Mouse (Mus musculus): Measurements from ENCODE around the gene Slc24a4.
A peak's percentile ranks its signal among the peaks of the same experiment; 100 is the strongest.
"Not testable (repeated sequence)": the region's sequence is repeated elsewhere in the genome, so short reads cannot be mapped to it uniquely, and the experiment has no call there.

Slc24a4 gene

DNA sequence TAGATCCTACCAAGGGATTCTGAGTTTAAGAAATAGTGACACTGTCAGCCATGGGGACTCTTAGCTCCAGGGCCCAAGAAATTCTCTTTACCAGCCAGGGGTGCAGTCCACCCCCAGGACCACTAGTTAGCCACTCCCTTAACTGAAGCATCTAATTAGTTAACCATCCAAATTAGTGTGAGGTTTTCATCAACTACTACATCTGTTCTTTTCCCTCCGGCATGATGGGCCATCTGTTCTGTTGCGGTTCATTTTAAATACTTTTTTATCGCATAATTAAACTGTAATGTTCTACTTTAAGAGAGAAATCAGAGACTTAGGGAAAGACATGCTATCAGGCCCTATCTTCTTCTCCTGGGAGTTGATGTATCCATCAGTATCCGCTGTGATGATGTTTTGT is 121.8 kb downstream of the Slc24a4 start:
- DNase-seq (ENCODE audit: low read depth, low spot score), result no peak

DNA sequence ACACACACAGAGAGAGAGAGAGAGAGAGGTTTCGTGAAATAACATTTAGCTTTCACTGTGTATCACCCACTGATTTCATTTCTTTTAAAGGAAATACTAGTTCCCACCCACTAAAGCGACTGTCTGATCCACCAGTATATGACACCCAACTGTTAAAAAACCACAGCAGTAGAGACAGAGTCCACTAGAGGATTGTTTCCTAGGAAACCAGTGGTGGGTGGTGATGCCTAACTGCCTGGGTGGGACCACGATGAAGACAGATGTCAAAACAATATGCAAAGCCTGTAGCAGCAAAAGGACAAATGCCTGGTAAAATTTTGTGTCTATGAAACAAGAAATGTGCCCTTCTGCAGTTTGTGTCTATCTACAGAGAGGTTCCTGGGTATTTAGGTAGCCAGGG is 122.5 kb downstream of the Slc24a4 start:
- no peak for DNase-seq (ENCODE audit: low read depth, low spot score)

DNA sequence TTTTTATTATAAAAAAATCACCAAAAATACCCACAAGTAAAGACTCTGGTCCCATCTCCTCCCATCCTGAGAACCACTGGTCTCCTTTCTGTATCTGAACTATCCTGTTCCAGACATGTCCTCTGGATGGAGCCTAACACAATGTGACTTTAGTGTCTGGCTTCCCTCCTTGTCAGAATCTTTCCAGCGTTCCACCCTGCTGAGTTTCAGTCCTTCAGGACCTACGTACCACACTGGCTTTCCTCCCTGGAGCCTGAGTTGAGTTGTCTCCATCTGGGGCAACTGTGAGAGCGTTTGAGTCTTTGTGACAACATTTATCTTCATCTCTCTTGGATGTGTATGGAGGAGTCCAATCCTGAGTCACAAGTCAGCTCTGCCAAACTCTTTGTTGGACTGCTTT is 123.5 kb downstream of the Slc24a4 start:
- no peak for DNase-seq (ENCODE audit: low read depth, low spot score)

DNA sequence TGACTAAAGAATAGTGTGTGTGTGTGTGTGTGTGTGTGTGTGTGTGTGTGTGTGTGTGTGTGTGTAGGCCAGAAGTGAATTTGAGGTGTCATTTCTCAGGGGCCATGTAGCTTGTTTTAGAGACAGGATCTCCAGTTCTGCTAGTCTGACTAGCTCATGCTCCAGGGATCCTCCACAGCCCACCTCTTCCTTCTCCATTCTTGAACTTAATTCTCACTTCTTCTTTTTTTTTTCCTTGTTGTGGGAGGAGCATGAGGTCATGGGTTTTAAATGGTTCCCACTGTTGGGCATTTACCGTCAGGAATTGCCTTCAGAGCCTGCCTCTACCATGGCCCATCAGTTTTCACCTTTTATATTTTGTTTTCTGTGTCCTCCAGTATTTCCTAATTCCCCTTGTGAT is 124.0 kb downstream of the Slc24a4 start:
- DNase-seq (ENCODE audit: low read depth, low spot score), result no peak

DNA sequence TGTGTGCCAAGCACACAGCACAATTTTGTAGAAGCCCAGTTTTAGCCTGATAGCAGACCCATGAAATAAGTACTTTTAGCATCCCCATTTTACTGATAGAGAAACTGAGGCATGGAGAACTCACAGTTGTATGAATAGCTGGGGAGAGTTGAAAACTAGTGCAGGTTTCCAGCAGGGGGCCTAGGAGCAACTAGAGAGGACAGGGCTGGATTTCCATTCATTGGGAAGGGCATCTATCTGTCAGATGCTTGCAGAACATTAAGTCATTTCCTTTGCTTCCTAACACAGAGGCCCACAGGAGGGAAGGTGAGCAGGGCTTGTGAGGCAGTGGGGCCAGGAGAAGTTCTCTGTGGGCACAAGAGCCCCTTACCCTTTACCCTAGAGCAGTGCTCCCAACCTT is 126.5 kb downstream of the Slc24a4 start:
- DNase-seq (ENCODE audit: low read depth, low spot score), result no peak

DNA sequence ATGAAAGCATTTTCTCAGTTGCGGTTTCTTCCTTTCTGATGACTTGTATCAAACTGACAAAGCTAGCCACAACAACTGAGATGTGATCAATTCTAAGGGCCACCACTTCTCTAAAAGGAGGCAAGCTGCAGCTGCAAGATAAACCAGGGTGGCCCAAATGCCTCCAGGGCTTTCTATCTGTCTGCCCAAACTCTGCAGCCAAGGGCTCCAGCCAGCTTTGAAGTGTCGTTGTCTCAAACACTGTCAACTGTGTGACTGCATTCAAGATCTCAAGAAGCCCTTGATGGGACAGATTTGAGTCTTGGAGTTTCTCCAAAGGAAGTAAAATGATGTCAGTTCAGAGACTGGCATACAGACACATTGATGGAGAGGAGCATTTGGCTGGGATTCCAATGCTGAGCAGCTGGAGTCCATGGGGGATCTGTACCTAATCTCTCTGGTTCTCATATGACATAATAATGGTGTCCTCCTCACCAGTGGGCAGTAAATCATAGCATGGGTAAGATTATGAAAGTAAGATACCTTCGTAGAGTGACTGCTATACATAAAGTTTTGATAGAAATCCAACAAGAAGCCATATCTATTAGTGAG is 130.1 kb downstream of the Slc24a4 start:
- DNase-seq (ENCODE audit: low read depth, low spot score), result no peak

DNA sequence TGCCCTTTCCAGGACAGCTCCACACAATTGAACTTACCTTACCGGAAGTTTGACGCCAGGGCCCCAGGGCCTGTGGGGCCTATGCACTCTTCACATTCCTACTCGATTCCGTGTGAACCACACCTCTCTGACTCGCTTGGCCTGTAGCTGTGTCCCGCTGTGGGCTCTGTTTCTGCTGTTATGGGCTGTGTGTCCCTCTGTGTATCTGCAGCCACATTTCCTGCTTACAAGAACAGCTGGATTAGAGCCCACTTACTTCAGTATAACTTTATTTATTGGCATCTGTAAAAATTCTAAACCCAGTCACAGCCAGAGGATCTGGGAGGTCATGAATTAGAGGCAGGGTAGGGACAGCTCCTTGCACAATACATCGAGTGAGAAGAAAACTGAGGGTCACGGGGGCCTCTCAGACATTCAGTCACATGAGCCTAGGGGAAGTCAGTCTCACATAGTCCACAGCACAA is 133.4 kb downstream of the Slc24a4 start:
- DNase-seq (ENCODE audit: low read depth, low spot score), result no peak

DNA sequence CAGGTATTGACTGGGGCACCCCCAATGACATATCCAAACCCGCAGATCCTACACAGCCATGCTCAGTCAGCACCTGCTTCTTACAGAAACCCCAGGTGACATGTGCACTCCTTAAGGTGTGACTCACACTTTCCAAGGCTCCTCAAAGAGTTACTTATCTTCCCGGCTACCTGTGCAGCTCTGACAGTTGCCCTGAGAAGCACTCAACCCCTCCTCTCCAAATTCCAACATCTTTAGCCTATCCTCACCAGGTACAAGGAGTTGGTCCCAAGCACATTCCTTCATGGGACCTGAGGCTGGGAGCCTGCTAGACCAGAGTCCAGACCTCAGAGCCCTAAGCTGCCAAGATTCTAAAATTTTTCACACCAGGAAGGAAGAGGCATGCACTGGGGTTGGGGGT is 134.3 kb downstream of the Slc24a4 start:
- no peak for DNase-seq (ENCODE audit: low read depth, low spot score)

DNA sequence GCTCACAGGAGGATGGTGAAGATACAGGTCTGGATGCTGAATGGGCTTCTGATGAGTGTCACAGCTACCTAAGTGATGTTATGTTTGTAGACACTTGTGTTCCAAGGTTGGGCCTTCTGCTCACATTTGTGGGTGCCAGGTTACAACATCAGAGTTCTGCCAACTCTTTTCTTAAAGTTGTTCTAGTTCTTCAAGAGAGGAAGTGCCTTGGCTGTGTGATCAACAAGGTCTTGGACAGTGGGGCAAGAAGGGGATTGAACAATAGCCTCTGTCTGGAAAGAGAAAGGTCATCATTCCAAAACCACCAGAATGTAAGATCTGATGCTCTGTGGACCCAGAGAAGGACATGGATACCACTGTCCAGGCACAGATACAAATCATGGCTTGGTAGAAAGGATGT is 134.7 kb downstream of the Slc24a4 start:
- no peak for DNase-seq (ENCODE audit: low read depth, low spot score)

DNA sequence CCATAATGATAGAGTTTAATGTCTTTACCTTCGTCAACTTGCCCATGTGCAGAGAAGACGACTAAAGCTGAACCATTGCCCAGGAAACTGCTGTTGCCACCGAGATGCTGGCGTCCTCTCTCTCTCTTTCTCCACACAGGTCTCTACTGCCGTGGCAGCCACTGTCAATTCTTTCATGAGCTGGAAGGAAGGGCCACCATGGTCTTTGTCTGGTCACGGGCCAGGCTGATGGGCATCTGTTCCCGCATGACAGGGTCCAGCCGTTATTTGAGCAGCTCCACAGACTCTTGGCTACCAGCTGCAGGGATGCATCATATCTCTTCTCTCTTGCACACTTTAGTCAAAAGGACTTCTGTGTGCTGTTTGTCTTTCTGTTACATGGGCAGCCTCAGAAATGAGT is 137.9 kb downstream of the Slc24a4 start:
- no peak for DNase-seq (ENCODE audit: low read depth, low spot score)

DNA sequence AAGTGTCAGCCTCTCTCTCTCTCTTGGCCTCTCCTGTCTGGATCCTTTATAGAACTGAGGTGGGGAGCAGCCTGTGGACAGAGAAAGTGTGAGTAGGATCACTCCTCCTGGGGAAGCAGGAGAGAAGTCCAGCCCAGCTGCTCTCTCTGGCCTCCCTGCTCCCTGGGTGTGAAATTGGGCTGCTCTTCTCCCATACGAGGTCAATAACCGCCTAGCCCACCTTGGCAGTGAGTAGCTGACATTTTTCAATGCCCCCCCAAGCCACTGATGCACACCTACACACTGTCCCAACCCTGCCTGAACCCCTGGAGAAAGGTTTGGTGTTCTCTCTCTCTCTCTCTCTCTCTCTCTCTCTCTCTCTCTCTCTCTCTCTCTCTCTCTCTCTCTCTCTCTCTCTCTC is 140.6 kb downstream of the Slc24a4 start:
- no peak for DNase-seq (ENCODE audit: low read depth, low spot score)

DNA sequence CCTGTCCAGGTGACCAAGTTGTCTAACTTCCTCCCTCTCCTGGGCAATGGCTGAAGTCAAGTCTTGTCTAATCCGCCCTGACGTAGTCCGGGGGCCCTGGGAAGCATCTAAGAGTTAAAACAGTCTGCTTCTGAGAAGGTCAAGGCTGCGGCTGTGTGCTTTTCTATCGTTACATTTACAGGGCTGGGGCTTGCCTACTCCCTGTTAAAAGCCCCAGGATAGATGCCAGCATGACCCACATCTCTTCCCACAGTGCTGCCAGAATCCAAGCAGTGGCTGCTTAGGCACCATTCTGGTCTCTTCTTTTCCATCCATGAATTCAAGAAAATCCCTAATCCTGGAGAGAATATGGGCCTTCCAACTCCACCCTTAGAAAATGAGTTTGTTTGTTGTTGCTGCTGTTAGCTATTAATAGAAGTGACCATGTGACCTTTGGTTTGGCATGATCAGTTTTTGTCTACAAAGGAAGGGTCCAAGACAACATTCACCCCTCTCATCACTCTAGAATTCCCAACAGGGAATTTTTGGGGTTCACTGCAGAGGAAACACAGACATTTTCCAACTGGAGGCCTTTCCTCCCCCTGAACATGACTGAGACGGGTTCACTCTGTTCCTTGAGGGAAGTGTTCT is 142.4 kb downstream of the Slc24a4 start:
- DNase-seq (ENCODE audit: low read depth, low spot score), result no peak

DNA sequence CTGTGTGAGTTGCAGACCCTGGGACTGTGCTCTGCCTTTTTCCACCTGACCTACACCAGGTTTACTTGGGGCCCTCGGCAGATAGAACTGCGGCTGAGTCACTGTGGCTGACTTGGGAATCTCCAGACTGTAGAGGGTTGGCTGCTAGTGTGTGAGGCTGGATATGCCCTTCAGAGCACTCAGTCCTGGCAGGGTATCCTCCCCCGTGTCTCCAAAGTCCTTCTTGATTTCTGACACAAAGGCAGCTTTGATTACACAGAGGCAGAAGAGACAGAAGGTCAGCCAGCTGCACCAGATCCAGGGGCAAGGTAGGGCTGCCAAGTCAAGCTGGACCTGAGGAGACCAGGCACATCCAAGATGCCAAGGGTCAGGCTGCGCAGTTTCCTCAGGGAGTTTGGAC is 142.9 kb downstream of the Slc24a4 start:
- DNase-seq (ENCODE audit: low read depth, low spot score), result no peak

DNA sequence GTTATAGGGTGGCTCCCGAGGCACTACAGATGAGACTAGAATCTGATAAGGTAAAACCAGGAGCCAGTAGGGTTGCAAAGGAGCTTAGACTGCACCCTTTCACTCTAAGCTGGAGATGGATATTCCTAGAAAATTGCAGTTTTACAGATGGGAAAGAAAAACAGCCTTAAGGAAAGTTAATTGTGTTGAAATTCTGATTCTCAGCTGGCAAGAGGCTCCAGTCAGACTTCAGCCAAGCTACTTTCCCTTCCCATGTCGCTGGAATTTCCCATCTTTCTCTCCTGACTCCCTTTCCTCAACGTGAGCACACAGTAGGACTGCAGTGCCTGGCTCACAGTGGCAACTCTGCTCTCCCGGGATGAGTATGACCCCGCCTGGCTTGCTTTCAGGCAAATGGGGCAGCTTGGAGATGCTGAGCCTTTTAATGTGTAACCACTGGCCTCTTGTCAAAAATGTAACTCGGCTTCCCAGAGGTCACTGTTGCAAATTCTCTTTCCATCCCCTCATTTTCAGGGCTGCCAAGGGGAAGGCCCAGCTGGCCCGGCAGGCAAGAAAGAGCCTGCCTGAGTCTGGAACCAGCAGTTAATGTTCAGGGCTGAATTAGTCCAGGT is 147.4 kb downstream of the Slc24a4 start:
- DNase-seq (ENCODE audit: low read depth, low spot score), result no peak

DNA sequence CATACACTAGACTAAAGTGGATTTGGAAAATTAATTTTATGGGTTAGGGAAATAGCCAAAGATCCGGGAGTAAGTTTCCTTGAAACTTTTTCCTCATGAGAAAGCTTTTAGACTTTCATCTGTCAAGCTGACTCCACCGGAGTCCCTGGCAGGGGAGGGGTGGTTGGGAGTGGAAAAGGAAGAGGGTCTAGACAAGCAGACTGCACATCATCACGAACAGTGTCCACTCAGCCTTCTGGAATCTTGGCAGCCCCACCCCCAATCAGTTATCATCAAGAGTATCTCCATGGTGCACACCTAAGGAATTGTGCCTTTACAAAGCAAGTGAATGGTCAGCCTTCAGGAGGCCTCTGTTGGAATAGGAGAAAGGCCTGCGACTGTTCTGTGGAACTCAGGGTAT is 151.8 kb downstream of the Slc24a4 start:
- not testable (repeated sequence) for DNase-seq (ENCODE audit: low read depth, low spot score)

DNA sequence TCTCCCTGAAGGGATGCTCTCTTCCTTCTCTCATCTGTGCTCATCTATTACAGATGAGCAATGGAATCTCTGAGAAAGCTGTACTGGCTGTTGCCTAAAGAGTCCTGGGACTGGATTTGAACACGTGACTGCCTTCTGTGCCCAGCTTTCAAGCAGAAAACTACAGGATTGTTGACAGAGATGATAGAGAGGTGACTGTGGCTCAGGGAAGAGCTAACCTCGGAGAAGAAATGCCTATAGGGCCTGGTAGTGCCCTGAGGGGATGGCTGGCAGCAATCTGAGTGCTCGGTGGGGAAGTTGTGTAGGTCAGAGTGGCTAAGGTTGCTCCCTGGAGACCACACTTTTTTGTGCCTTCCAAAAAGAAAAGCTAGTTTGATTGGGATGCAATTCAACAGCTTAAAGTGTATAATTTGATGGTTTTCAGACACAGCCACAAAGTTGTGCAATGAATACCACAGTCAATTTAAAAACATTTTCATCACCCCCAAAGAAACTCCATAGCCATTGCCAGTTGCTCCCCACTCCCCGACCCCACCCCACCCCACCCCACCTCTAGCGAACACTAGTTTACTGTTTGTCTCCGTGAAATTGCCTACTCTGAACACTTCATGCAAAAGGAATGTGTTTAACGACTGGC is 152.5 kb downstream of the Slc24a4 start:
- no peak for DNase-seq (ENCODE audit: low read depth, low spot score)

DNA sequence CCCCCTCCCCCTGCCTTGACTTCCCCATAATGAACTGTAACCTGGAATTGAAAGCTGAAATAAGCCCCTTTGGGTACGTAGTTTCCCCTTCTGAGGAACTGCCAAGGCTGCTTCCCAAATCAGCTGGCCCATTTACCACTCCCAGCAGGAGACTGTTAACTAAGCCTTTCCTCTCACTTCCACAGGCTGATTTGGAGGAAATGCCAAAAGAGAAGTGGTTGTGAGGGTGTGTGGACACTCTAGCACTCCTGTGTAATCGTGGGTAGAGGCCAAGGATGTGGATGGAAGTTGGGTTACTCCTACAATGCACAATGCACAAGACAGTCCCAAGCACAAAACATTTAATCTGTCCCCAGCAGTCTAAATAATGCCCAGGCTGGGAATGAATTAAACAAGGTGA is 153.6 kb downstream of the Slc24a4 start:
- no peak for DNase-seq (ENCODE audit: low read depth, low spot score)

DNA sequence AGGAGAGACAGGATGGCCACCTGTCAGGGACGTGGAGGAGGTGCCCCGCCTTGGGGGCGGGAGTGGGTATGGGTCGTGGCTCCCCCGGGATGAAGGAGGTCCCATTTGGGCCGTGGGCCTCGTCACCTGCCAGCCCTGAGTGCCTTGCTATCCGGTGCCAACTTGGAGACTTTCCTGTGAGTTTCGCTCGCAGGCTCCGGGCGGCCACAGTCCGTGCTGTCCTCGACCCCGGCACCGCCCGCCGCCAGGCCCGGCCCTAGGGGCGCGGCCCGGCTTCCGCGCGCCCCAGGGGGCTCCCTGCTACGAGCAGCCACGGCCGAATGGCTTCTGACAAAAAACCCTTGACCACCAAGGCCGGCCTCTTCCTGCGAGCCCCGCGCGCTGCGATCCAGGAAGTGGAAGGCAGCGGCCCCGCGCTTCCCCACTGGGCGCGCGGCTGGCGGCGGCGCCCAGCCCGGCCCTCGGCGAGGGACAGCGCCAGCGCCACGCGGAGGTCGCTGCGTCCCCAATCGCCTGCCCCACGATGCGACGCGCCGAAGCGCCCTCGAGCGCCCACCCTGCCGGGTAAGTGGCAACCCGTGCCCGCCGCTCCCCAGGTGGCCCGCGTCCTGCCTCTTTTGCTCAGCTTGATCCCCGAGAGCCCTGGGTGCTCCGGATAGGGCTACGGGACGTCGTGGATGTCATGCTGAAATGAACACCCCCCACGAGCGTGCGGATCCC is 154.4 kb downstream of the Slc24a4 start, which contains the start of gene Rin3:
TSS of gene Rin3 (plus strand) at position 286 of the 720 bp plus-strand sequence.
- peak; percentile 67 for DNase-seq (ENCODE audit: low read depth, low spot score)

DNA sequence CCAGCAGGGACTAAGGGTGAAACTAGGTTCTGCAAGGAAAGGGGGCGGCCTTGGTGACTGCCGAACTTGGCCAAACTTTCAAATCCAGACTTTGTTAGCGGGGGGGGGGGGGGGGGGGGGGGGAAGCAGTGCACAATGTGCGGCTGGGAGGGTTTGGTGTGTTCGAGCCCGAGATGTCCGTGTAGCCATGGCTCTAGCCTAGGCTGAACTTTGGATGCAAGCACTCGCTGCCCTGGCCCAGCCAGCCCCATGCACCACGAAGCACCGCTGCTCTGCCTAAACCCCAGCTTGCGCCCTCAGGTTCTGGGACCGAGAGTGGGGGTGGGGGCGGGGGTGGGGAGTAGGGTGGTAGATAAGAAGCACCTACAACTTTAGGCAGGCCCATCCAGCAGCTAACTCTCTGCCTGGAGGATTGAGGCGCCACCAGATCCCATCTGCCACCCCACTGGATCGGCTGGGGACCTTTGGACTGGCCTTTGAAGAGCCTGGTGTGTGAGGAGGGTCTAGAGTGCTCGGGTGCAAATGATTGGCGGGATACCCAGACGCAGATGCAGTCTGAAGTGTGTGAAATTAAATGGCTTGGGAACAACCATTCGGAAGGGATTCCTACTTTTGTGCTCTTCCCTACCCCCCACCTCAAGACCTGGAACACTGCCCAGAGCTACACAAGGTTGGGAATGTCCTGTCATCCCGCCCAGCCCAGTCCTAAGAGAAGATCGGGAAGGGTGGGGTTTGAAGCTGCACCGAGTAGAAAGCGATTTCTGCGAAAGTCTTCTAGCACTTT is 155.1 kb downstream of the Slc24a4 start:
- peak; percentile 20 for DNase-seq (ENCODE audit: low read depth, low spot score)

DNA sequence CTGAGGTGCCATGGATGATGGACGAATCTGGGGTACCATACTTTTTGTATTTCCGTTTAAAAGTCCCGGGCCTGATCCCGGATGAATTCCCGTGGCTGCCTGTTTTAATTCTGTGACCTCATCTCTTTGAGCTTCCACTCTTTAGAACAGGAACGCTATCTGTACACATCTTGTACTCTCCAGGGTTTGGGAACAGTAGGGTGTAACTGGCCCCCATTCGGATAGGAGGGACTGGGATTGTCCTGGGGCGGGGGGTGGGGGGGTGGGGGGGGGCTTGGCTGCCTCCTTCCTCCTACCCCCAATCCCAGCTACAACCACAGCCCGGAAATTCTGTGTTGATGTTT is 155.7 kb downstream of the Slc24a4 start:
- DNase-seq (ENCODE audit: low read depth, low spot score), result no peak

DNA sequence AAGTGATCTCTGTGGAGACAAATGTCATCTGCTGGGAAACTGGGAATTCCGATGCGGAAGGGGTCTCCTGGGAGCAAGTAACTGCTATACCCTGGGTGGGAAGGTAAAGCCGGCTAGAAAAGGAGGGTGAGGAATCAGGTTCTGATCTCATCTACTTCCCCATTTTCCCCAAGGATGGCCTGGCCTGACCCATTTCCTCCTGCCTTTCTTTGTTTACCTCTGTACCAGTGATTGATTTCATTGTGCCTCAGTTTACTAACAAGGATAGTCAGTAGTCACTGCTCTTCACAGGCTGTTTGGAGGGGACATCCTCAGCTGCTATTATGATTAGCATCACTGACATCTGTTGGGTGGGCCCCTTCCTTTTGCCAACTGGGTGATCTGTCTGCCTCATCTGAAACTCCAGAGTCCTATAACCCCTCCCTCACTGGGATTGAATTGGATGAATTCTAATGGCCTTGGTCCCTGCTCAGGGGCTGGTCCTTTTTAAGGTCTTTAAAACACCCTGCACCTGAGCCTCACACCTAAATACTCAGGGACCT is 156.2 kb downstream of the Slc24a4 start:
- no peak for DNase-seq (ENCODE audit: low read depth, low spot score)

All from CD4-positive helper T cell, adult 2 months (primary cell).